ENCODE assay signal across 22 mouse cellular contexts in genomic region chr7:55903766-55904165, GRCm38 (mm10). TPM values are rescaled to one million over a fixed set of nuclear protein-coding genes. Genes with fewer than 3 reads are reported as not detected.
DNase-seq lines count a peak whose midpoint lies in the region; ATAC-seq and TF ChIP-seq lines count a peak whose summit lies in the region.
"Had no signal": no experiment of that assay in that cellular context is flagged by ENCODE, and none has a peak within 500 bp of the region (broad histone marks: within the 10 kb centered on the region; RNA-seq: fewer than 3 reads in every experiment).

No protein-coding gene starts in this region.

- no peaks in the 10 kb centered on the region for H3K9me3 ChIP-seq in intestine, postnatal 0 days (ENCODE audit: control insufficient read depth)
- H3K9me3 ChIP-seq in intestine, embryonic 15.5 days: no peaks in the 10 kb centered on the region
- H3K9me3 ChIP-seq in midbrain, postnatal 0 days (ENCODE audit: low read length): no peaks in the 10 kb centered on the region
- no peaks in the 10 kb centered on the region for H3K9me3 ChIP-seq in midbrain, embryonic 13.5 days
- H3K9me3 ChIP-seq in forebrain, embryonic 10.5 days: no peaks in the 10 kb centered on the region
- H3K9me3 ChIP-seq: embryonic facial prominence, embryonic 15.5 days; heart, embryonic 15.5 days had no signal

- H3K9ac ChIP-seq in intestine, postnatal 0 days (ENCODE audit: low read depth, low read length): no peak overlapping the region
- no peak overlapping the region for H3K9ac ChIP-seq in intestine, embryonic 15.5 days
- no peak overlapping the region for H3K9ac ChIP-seq in midbrain, postnatal 0 days (replicated peaks; ENCODE audit: low read length, poor library complexity, severe bottlenecking)
- no peak overlapping the region for H3K9ac ChIP-seq in midbrain, embryonic 13.5 days (replicated peaks)
- H3K9ac ChIP-seq: embryonic facial prominence, embryonic 15.5 days; forebrain, postnatal 0 days; heart, embryonic 15.5 days; hindbrain, embryonic 14.5 days had no signal

- 89% methylated on average over 5 of the region's 5 CpGs for WGBS in intestine, postnatal 0 days
- 82% methylated on average over 5 of the region's 5 CpGs for WGBS in intestine, embryonic 15.5 days
- WGBS in midbrain, postnatal 0 days: 89% methylated on average over 4 of the region's 5 CpGs
- WGBS in midbrain, embryonic 13.5 days: 85% methylated on average over 5 of the region's 5 CpGs
- WGBS in forebrain, embryonic 10.5 days: 90% methylated on average over 5 of the region's 5 CpGs

- peaks cover 70% of the 10 kb centered on the region for H3K36me3 ChIP-seq in intestine, postnatal 0 days (ENCODE audit: control insufficient read depth, insufficient read depth)
- peaks cover 36% of the 10 kb centered on the region for H3K36me3 ChIP-seq in intestine, embryonic 15.5 days
- peaks cover 37% of the 10 kb centered on the region for H3K36me3 ChIP-seq in midbrain, postnatal 0 days (ENCODE audit: insufficient read depth, low read length)
- H3K36me3 ChIP-seq in midbrain, embryonic 13.5 days: peaks cover 80% of the 10 kb centered on the region
- H3K36me3 ChIP-seq in forebrain, embryonic 10.5 days (replicated peaks): peaks cover 95% of the 10 kb centered on the region

- ATAC-seq in intestine, postnatal 0 days: no peak
- ATAC-seq in intestine, embryonic 15.5 days: no peak
- no peak for ATAC-seq in midbrain, postnatal 0 days (ENCODE audit: low FRiP score)
- ATAC-seq in midbrain, embryonic 13.5 days: no peak
- ATAC-seq: forebrain, postnatal 0 days had no signal

- no peak overlapping the region for H3K4me2 ChIP-seq in intestine, postnatal 0 days (replicated peaks; ENCODE audit: low read depth)
- H3K4me2 ChIP-seq in intestine, embryonic 15.5 days (replicated peaks): no peak overlapping the region
- H3K4me2 ChIP-seq in midbrain, postnatal 0 days (ENCODE audit: low read depth, low read length, poor library complexity, severe bottlenecking): no peak overlapping the region
- H3K4me2 ChIP-seq in midbrain, embryonic 13.5 days (replicated peaks): no peak overlapping the region
- H3K4me2 ChIP-seq: embryonic facial prominence, embryonic 15.5 days; heart, embryonic 11.5 days; heart, embryonic 15.5 days; hindbrain, embryonic 14.5 days had no signal

- H3K4me1 ChIP-seq in intestine, postnatal 0 days (replicated peaks; ENCODE audit: control insufficient read depth, insufficient read depth, low read length): no peaks in the 10 kb centered on the region
- no peaks in the 10 kb centered on the region for H3K4me1 ChIP-seq in intestine, embryonic 15.5 days (replicated peaks)
- H3K4me1 ChIP-seq in midbrain, postnatal 0 days (ENCODE audit: insufficient read depth, low read length): no peaks in the 10 kb centered on the region
- no peaks in the 10 kb centered on the region for H3K4me1 ChIP-seq in midbrain, embryonic 13.5 days (replicated peaks)
- H3K4me1 ChIP-seq in forebrain, embryonic 10.5 days: no peaks in the 10 kb centered on the region
- H3K4me1 ChIP-seq: embryonic facial prominence, embryonic 15.5 days; heart, embryonic 15.5 days had no signal

- DNase-seq in adrenal gland, adult 8-10 months: peak; percentile 8
- no peak for DNase-seq in adrenal gland, adult 18-20 months (ENCODE audit: low spot score in 2 of 2)
- no peak for DNase-seq in midbrain, postnatal 0 days (ENCODE audit: low spot score)
- DNase-seq in adipocyte (ENCODE audit: low spot score): peak; percentile 2
- DNase-seq in forebrain, embryonic 10.5 days (ENCODE audit: extremely low spot score, low spot score): no peak
- DNase-seq: cerebellum, adult 11 months; cerebellum, adult 8-10 months; cerebellum, postnatal 14 days; embryo, embryonic 11 days; forebrain, postnatal 0 days; gastrocnemius, postnatal 14 days; heart, adult 2 months; heart, postnatal 14 days; kidney, adult 11 months had no signal

- H3K27ac ChIP-seq in intestine, postnatal 0 days (ENCODE audit: low read depth, low read length): no peak overlapping the region
- H3K27ac ChIP-seq in intestine, embryonic 15.5 days: no peak overlapping the region
- no peak overlapping the region for H3K27ac ChIP-seq in midbrain, postnatal 0 days (ENCODE audit: low read depth, low read length)
- H3K27ac ChIP-seq in midbrain, embryonic 13.5 days: no peak overlapping the region
- no peak overlapping the region for H3K27ac ChIP-seq in forebrain, embryonic 10.5 days
- H3K27ac ChIP-seq: embryonic facial prominence, embryonic 15.5 days; heart, adult 2 months; heart, embryonic 15.5 days; hindbrain, embryonic 14.5 days had no signal

- no peaks in the 10 kb centered on the region for H3K27me3 ChIP-seq in intestine, postnatal 0 days (replicated peaks; ENCODE audit: control insufficient read depth, insufficient read depth, low read length)
- no peaks in the 10 kb centered on the region for H3K27me3 ChIP-seq in intestine, embryonic 15.5 days (replicated peaks)
- H3K27me3 ChIP-seq in midbrain, postnatal 0 days (ENCODE audit: insufficient read depth, low read length): no peaks in the 10 kb centered on the region
- no peaks in the 10 kb centered on the region for H3K27me3 ChIP-seq in midbrain, embryonic 13.5 days
- no peaks in the 10 kb centered on the region for H3K27me3 ChIP-seq in forebrain, embryonic 10.5 days (ENCODE audit: poor library complexity, severe bottlenecking)
- H3K27me3 ChIP-seq: embryonic facial prominence, embryonic 15.5 days; heart, embryonic 15.5 days had no signal

- peak; percentile 13; the same call in 1 of the 2 replicates for TF ChIP-seq CTCF in intestine, postnatal 0 days (IDR thresholded peaks at IDR 0.05; ENCODE audit: low read depth)
- TF ChIP-seq CTCF in midbrain, postnatal 0 days (IDR thresholded peaks at IDR 0.05): 0 out of 2 replicates have a peak, but pooled peaks have one; percentile 21

- H3K4me3 ChIP-seq in intestine, postnatal 0 days (ENCODE audit: low read depth, low read length): no peak overlapping the region
- no peak overlapping the region for H3K4me3 ChIP-seq in intestine, embryonic 15.5 days (replicated peaks)
- no peak overlapping the region for H3K4me3 ChIP-seq in midbrain, postnatal 0 days (ENCODE audit: low read depth, low read length)
- H3K4me3 ChIP-seq in midbrain, embryonic 13.5 days (replicated peaks): no peak overlapping the region
- no peak overlapping the region for H3K4me3 ChIP-seq in forebrain, embryonic 10.5 days
- H3K4me3 ChIP-seq: embryonic facial prominence, embryonic 15.5 days; erythroblast, embryonic 14.5 days; heart, adult 2 months; heart, embryonic 15.5 days had no signal

RNA-seq across cellular contexts. Expression of gene Nipa2, which starts 58.5 kb away (rescaled TPM):
- total RNA-seq in adrenal gland, adult 8-10 months (2022): 10 to 100 TPM; 49.1 to 66.3 (median 54.7) TPM
- total RNA-seq in adrenal gland, adult 18-20 months (2021): 10 to 100 TPM; 46.9 to 53.2 TPM
- 124 and 142 TPM in 2 replicates for polyA plus RNA-seq in intestine, postnatal 0 days (2015; fragmentation: Nextera tagmentation; extraction: Ambion mirVana)
- polyA plus RNA-seq in intestine, embryonic 15.5 days (2015; fragmentation: Nextera tagmentation; extraction: Ambion mirVana): 56.6 and 63.9 TPM in 2 replicates
- 28.9 and 38.8 TPM in 2 replicates for total RNA-seq in midbrain, postnatal 0 days (2014; rRNA removed)
- polyA plus RNA-seq in midbrain, postnatal 0 days (2015; fragmentation: Nextera tagmentation; extraction: Ambion mirVana): 28.0 and 31.3 TPM in 2 replicates
- 33.2 and 34.5 TPM in 2 replicates for polyA plus RNA-seq in midbrain, embryonic 13.5 days (2015; fragmentation: Nextera tagmentation; extraction: Ambion mirVana)
- polyA plus RNA-seq in forebrain, embryonic 10.5 days (2016; fragmentation: Nextera tagmentation; extraction: Ambion mirVana): 39.5 and 42.9 TPM in 2 replicates

Comparison
In these comparisons a context has a peak if more than half of its experiments do, and no peak if none do; other contexts are left out.
1. DNase-seq: peak in adrenal gland, adult 8-10 months (single experiment) and adipocyte (single experiment); none in adrenal gland, adult 18-20 months (0 of 2), midbrain, postnatal 0 days (single experiment) and forebrain, embryonic 10.5 days (single experiment).